Mouse (Mus musculus) CH12F3 (cell line): ENCODE results near the gene Gm5426.

Experiments
- in situ Hi-C: fragments of 300-500 bp; cut with MboI; formaldehyde crosslinking; loops from 2 replicates; pipeline ENCODE4 v1.14.3; 2020; ENCODE audit warnings: low sequenced_read_pairs

The Gm5426 gene

GRCm38 (mm10) chr10:96132161-96132560, 4.2 kb upstream of the Gm5426 start:
- in situ Hi-C loops, result loop anchor here (10.0 kb wide), 1 partner anchor 1203 kb away; no protein-coding TSS in a partner anchor

- in situ Hi-C loops, result loop anchor here (10.0 kb wide), 1 partner anchor 1196 kb away; no protein-coding TSS in a partner anchor
Measured at GRCm38 (mm10) chr10:96138585-96138984, 2.2 kb downstream of the Gm5426 start.

GRCm38 (mm10) chr10:96139274-96139673, 2.9 kb downstream of the Gm5426 start:
- in situ Hi-C loops, result loop anchor here (10.0 kb wide), 1 partner anchor 1196 kb away; no protein-coding TSS in a partner anchor

GRCm38 (mm10) chr10:96146578-96146977, 10.2 kb downstream of the Gm5426 start:
- in situ Hi-C loops, result no loop called here

GRCm38 (mm10) chr10:96148250-96148699, 11.9 kb downstream of the Gm5426 start:
- in situ Hi-C loops, result no loop called here

- in situ Hi-C loops, result no loop called here
Measured at GRCm38 (mm10) chr10:96150401-96151116, 14.2 kb downstream of the Gm5426 start.

GRCm38 (mm10) chr10:96153315-96153714, 16.9 kb downstream of the Gm5426 start:
- in situ Hi-C loops, result no loop called here

- in situ Hi-C loops, result no loop called here
Measured at GRCm38 (mm10) chr10:96162975-96163706, 26.7 kb downstream of the Gm5426 start.

- in situ Hi-C loops, result no loop called here
Measured at GRCm38 (mm10) chr10:96163791-96164190, 27.4 kb downstream of the Gm5426 start.

- in situ Hi-C loops, result no loop called here
Measured at GRCm38 (mm10) chr10:96165260-96165659, 28.9 kb downstream of the Gm5426 start.

GRCm38 (mm10) chr10:96168998-96169397, 32.6 kb downstream of the Gm5426 start:
- in situ Hi-C loops, result no loop called here

GRCm38 (mm10) chr10:96171546-96171945, 35.1 kb downstream of the Gm5426 start:
- in situ Hi-C loops, result no loop called here

GRCm38 (mm10) chr10:96172964-96173363, 36.6 kb downstream of the Gm5426 start:
- in situ Hi-C loops, result no loop called here

- in situ Hi-C loops, result no loop called here
Measured at GRCm38 (mm10) chr10:96173771-96174170, 37.4 kb downstream of the Gm5426 start.

- in situ Hi-C loops, result no loop called here
Measured at GRCm38 (mm10) chr10:96176916-96177315, 40.5 kb downstream of the Gm5426 start.

GRCm38 (mm10) chr10:96180554-96181397, 44.4 kb downstream of the Gm5426 start:
- in situ Hi-C loops, result no loop called here

- in situ Hi-C loops, result no loop called here
Measured at GRCm38 (mm10) chr10:96181398-96181790, 45.0 kb downstream of the Gm5426 start.

GRCm38 (mm10) chr10:96181883-96182628, 45.7 kb downstream of the Gm5426 start:
- in situ Hi-C loops, result no loop called here

- in situ Hi-C loops, result no loop called here
Measured at GRCm38 (mm10) chr10:96185026-96185425, 48.6 kb downstream of the Gm5426 start.

- in situ Hi-C loops, result no loop called here
Measured at GRCm38 (mm10) chr10:96185601-96186000, 49.2 kb downstream of the Gm5426 start.
